Mouse (Mus musculus) CD4-positive, CD25-positive, alpha-beta regulatory T cell, adult 9 weeks (primary cell): ENCODE measurements around the gene Kcnt1. TPM values are rescaled to one million over a fixed set of nuclear protein-coding genes. Genes with fewer than 3 reads are reported as not detected.

Source experiments
- polyA plus RNA-seq: library from polyadenylated mRNA; unstranded; fragments of 100-300 nt; shearing (Covaris generic); gene quantifications from one replicate; pipeline ENCODE4 v1.2.1, GENCODE M21; 2017

The Kcnt1 gene
- 0.09 TPM for polyA plus RNA-seq

GRCm38 (mm10) chr2:25863337-25864131 lies at the start of gene Kcnt1:
Gene Kcnt1 (plus strand): TSS chr2:25863734.

DNA sequence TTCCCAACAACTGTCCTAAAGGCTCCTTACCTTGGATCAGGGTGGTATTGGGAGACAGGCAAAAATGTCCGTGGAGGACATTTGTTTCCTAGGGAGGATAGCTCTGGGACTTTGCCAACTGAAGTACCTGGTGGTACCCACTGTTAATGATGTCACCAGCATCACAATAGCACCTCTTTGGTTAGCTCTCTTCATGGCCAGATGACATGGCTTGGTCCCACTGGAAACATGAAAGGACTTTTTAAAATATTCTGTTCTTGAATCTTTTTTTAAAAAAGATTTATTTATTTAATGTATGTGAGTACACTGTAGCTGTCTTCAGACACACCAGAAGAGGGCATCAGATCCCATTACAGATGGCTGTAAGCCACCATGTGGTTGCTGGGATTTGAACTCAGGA lies 47.8 kb upstream of the Kcnt1 start, which contains the start of gene Glt6d1:
Glt6d1 (minus strand) TSS at position 101 of the 400 bp plus-strand sequence.

GRCm38 (mm10) chr2:25822806-25823205 lies 40.7 kb upstream of the Kcnt1 start, which contains the start of gene Lcn9:
Gene Lcn9 (plus strand): TSS chr2:25823153.

GRCm38 (mm10) chr2:25847226-25847625 lies 16.3 kb upstream of the Kcnt1 start, which contains the start of gene Sohlh1:
Gene Sohlh1 (minus strand): TSS chr2:25847248.

Other genes starting within 250 kb of the Kcnt1 start
- not detected for gene Ccdc183, start 246.1 kb upstream of the Kcnt1 start, polyA plus RNA-seq
- gene Tmem141, start 241.7 kb upstream of the Kcnt1 start, polyA plus RNA-seq, result 2.1 TPM
- 5.9 TPM for gene Fcna, start 235.7 kb upstream of the Kcnt1 start, polyA plus RNA-seq
- gene Lcn8, start 210.6 kb upstream of the Kcnt1 start, polyA plus RNA-seq, result not detected
- gene Lcn5, start 205.8 kb upstream of the Kcnt1 start, polyA plus RNA-seq, result not detected
- 0.31 TPM for gene Lcn6, start 186.9 kb upstream of the Kcnt1 start, polyA plus RNA-seq
- 0.33 TPM for gene Lcn10, start 181.0 kb upstream of the Kcnt1 start, polyA plus RNA-seq
- 0.88 TPM for gene Obp2a, start 163.7 kb upstream of the Kcnt1 start, polyA plus RNA-seq
- gene Bmyc, start 157.0 kb upstream of the Kcnt1 start, polyA plus RNA-seq, result 119 TPM
- not detected for gene Obp2b, start 126.7 kb upstream of the Kcnt1 start, polyA plus RNA-seq
- gene Lcn3, start 98.2 kb upstream of the Kcnt1 start, polyA plus RNA-seq, result not detected
- gene Lcn11, start 86.7 kb upstream of the Kcnt1 start, polyA plus RNA-seq, result not detected
- not detected for gene Gm13539, start 81.5 kb upstream of the Kcnt1 start, polyA plus RNA-seq
- gene Glt6d1, start 47.9 kb upstream of the Kcnt1 start, polyA plus RNA-seq, result not detected
- not detected for gene Lcn9, start 40.6 kb upstream of the Kcnt1 start, polyA plus RNA-seq
- 0.21 TPM for gene Sohlh1, start 16.5 kb upstream of the Kcnt1 start, polyA plus RNA-seq
- gene Camsap1, start 119.5 kb downstream of the Kcnt1 start, polyA plus RNA-seq, result 3.4 TPM
- 25.3 TPM for gene Ubac1, start 158.0 kb downstream of the Kcnt1 start, polyA plus RNA-seq